Mouse (Mus musculus) bone marrow macrophage, adult 2 months (primary cell): ENCODE measurements around the gene Tnrc6b. TPM values are rescaled to one million over a fixed set of nuclear protein-coding genes. Genes with fewer than 3 reads are reported as not detected.
"Not testable (repeated sequence)": the region's sequence is repeated elsewhere in the genome, so short reads cannot be mapped to it uniquely, and the experiment has no call there.

ENCODE experiments used
- H3K27ac ChIP-seq: 2 replicates; pipeline ENCODE4 v1.5.1; 2012; ENCODE audit warnings: low read depth, low read length; ENCODE audit not compliant: insufficient read depth
- H3K4me1 ChIP-seq: 2 replicates; pipeline ENCODE4 v1.6.1; 2012; ENCODE audit warnings: low read length; ENCODE audit not compliant: control insufficient read depth, insufficient read depth
- H3K4me3 ChIP-seq: 2 replicates; pipeline ENCODE4 v1.5.1; 2012; ENCODE audit warnings: mild to moderate bottlenecking, low read length, moderate library complexity; ENCODE audit not compliant: insufficient read depth
- CTCF ChIP-seq: IDR thresholded peaks from 2 replicates; pipeline ENCODE4 v1.5.1; 2012; ENCODE audit warnings: low read depth, mild to moderate bottlenecking, low read length, moderate library complexity
- POLR2A ChIP-seq: IDR thresholded peaks from 2 replicates; pipeline ENCODE4 v1.6.1; 2012; ENCODE audit warnings: mild to moderate bottlenecking, low read depth, low read length, borderline replicate concordance
- polyA plus RNA-seq: library from polyadenylated mRNA; stranded (reverse); fragments of >200 nt; gene quantifications from 2 replicates; pipeline ENCODE4 v1.2.4, GENCODE M21; 2012; ENCODE audit not compliant: missing spikeins, insufficient read depth, insufficient read length

The Tnrc6b gene
- polyA plus RNA-seq, 1 experiment, result 28.4 TPM

DNA sequence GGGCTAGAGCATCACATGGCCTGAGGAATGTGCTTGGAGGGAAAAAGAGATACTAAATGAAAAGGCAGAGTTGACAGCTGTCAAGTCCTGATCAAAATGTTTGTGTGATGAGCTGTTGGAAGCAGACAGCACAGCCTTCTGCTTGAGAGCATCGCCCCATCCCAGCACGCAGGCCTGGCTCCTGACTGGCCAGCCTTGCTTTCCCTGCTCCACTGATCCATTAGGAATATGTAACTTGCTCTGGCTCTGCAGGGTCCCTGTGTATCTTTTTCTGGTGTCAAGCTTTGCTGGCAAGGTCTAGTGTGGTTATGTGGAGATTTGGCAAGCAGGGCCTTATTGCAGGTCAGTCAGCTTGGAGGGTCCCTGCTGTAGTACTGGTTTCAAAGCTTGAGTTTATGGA is 148.3 kb downstream of the Tnrc6b start:
- no peak for TF ChIP-seq CTCF
- TF ChIP-seq POLR2A, result no peak

DNA sequence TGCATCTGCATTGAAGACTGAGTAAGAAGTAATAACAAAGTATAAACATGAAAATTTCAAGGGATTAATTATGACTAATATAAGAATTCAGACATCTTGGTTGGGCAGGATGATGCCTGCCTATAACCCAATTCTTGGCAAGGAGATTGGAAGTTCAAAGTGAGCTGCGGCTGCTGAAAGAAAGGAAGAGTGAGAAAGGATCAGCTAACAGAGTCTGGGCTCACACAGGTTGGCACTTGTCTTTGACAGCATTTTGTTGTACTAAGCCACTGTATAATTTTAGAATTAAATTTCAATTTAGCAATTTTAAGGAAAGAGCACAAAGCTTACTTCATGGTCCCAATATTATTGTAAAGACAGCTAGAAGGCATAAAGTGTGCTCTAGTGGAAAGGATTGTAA is 150.2 kb downstream of the Tnrc6b start:
- Histone ChIP-seq H3K4me3 (no peak overlapping the region), H3K27ac (no peak overlapping the region), H3K4me1 (no peaks in the 10 kb centered on the region)
- TF ChIP-seq POLR2A (no peak), CTCF (no peak)

More for the DNA sequence above, 148.3 kb downstream of the Tnrc6b start:
- Histone ChIP-seq H3K27ac (no peak overlapping the region), H3K4me3 (no peak overlapping the region), H3K4me1 (no peaks in the 10 kb centered on the region)

DNA sequence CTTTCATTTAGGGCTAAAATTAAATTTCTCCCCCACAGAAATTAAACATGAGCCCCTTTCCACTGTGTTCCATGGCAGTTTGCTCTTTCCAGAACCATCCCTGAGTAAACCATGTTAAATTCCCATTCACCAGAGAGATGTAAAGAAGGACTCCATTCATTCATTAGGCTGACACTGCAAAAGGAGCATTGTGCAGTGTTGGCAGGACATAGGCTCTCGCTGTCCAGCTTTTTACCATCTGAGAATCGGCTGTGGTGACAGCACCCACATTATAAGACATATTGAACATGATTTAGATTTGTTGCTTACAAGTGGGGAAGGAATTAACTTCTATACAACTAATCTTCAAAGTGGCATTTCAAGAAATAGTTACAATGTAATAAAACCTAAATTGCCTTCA is 150.9 kb downstream of the Tnrc6b start:
- H3K4me1 ChIP-seq, result no peaks in the 10 kb centered on the region
- no peak overlapping the region for H3K27ac ChIP-seq
- TF ChIP-seq CTCF, result no peak
- no peak for TF ChIP-seq POLR2A

DNA sequence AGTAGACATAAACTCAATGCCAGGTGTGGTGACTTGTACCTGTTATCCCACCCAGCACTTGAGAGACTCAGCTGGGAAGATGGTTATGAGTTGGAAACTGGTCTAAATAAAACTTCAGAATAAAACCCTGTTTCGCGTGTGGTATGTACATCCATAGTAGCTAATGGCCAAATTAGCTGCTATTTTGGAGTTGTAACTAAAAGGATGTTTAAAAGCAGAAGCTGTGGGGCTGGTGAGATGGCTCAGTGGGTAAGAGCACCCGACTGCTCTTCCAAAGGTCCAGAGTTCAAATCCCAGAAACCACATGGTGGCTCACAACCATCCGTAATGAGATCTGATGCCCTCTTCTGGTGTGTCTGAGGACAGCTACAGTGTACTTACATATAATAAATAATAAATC is 157.5 kb downstream of the Tnrc6b start:
- H3K4me1 ChIP-seq, H3K4me3 ChIP-seq, H3K27ac ChIP-seq: not testable (repeated sequence)

More for the DNA sequence above, 150.9 kb downstream of the Tnrc6b start:
- H3K4me3 ChIP-seq, result no peak overlapping the region

DNA sequence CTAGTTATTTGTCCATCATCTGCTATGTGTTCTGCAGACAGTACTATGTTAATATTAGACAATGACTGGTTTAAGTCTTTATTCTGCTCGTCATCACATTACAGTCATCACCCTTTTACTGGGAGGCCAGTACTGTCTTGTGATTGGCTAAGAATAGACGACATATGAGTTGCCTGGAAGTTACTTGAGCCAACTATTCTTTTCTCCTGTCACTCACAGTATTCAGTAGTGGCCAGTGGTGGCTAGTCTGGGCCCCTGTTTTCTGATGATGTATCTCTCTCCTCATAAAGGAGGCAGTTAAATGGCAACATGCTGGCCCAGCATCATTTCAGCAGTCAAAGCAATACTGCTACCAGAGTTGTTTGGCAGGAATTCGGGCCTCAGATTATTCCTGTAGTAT is 163.6 kb downstream of the Tnrc6b start:
- no peak overlapping the region for H3K27ac ChIP-seq
- H3K4me3 ChIP-seq, result no peak overlapping the region
- no peak for TF ChIP-seq CTCF
- no peak for TF ChIP-seq POLR2A
- peaks cover 4% of the 10 kb centered on the region for H3K4me1 ChIP-seq

DNA sequence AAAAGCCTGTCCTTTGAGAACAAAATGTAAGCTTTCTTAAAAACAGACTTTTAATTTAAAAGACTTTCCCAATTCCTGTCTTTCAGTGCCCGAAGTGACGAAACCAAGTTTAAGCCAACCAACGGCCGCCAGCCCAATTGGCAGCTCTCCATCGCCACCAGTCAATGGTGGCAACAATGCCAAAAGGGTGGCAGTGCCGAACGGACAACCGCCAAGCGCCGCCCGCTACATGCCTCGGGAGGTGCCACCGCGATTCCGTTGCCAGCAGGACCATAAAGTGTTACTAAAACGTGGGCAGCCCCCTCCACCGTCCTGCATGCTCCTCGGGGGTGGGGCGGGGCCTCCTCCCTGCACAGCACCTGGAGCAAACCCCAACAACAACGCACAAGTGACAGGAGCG is 165.1 kb downstream of the Tnrc6b start:
- H3K4me3 ChIP-seq, result no peak overlapping the region
- peaks cover 10% of the 10 kb centered on the region for H3K4me1 ChIP-seq
- no peak overlapping the region for H3K27ac ChIP-seq
- no peak for TF ChIP-seq CTCF
- TF ChIP-seq POLR2A, result no peak

DNA sequence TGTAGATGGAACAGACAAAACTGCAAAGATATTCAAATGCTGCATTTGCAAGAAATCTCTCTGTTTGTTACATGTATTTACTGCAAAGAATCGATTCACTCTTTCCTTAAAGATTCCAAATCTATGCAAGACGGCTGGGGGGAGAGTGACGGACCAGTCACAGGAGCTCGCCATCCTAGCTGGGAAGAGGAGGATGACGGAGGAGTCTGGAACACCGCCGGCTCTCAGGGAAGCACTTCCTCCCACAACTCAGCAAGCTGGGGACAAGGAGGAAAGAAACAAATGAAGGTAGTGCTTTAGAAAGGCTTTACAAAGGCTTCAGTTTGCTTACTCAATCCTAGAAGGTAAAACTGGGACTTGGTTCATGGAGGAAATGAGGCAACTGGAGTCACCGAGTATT is 173.0 kb downstream of the Tnrc6b start:
- Histone ChIP-seq H3K27ac (no peak overlapping the region), H3K4me1 (peaks cover 33% of the 10 kb centered on the region), H3K4me3 (no peak overlapping the region)
- TF ChIP-seq CTCF, result no peak
- no peak for TF ChIP-seq POLR2A

DNA sequence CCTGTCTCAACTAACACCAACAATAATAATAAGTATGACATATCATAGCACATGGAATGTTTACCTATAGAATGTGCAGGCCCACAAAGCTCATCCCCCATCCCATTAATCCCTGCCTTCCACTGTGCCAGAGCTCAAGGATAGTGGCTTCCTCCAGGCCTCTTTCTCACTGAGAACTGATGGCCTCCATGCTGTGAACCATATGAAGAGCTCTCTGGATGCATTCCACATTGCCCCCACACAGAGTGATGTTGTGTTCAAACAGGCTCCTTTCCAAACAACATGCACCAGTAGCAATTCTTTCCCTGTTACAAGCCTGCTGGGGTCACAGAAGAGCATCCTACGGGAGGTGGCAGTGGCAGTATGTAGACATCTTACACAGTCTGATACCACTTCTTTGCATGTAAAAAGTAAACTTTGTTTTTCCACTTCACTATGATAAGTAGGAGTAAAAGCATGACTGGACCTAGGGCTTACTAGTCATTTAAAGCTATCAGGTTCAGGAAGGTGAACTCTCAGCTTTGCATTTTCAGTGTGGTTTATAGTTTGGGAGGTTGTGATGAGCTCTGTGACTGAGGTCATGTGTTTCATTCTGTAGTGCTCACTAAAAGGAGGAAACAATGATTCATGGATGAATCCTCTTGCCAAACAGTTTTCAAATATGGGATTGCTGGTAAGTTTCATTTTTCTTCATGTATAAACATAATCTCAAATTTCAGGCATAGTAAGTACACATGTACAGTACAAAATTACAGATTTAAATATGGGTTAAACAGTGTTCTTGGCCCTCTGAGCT is 175.4 kb downstream of the Tnrc6b start:
- no peak overlapping the region for H3K4me3 ChIP-seq
- no peak overlapping the region for H3K27ac ChIP-seq
- TF ChIP-seq CTCF (no peak), POLR2A (no peak)
- peaks cover 22% of the 10 kb centered on the region for H3K4me1 ChIP-seq

DNA sequence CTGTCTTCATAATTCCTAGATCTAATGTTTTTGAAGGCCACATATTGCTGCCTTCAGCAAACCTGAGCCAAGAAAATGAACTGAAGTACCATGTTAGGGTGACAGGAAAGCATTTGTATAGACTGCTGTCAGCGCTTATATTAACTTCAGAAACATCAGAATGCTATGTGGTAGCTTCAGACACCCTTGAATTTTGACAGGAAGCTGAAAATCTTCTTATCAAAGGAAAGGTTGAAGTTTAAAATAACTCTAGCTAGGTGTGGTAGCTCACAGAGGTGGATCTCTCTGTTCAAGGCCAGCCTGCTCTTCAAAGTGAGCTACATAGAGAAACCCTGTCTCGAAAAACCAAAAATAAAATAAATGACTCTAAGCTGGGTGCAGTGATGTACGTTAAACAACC is 181.2 kb downstream of the Tnrc6b start:
- Histone ChIP-seq H3K4me1 (peaks cover 8% of the 10 kb centered on the region), H3K27ac (no peak overlapping the region), H3K4me3 (no peak overlapping the region)
- TF ChIP-seq CTCF, result no peak
- no peak for TF ChIP-seq POLR2A

DNA sequence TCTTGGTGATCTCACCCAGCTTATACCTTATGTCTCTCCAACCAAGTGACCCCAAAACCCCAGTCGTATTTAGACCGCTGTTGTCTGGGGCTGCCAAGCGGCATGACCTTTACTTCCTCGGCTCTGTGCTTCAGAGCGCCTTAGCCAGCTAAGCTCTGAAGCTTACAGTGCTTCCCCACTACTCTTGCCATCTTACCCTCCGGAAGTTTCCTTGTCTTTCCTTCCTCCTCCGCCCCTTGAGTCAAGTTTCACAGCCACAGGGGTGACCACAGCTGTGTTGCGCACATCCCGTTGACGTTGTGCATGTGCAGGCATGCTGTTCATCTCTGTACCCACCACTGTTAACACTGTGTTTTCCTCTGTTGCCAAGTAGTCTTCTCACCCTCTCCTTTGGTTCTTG is 185.6 kb downstream of the Tnrc6b start:
- TF ChIP-seq POLR2A, result no peak
- TF ChIP-seq CTCF, result no peak
- H3K4me3 ChIP-seq, result no peak overlapping the region
- no peak overlapping the region for H3K27ac ChIP-seq
- peaks cover 13% of the 10 kb centered on the region for H3K4me1 ChIP-seq

DNA sequence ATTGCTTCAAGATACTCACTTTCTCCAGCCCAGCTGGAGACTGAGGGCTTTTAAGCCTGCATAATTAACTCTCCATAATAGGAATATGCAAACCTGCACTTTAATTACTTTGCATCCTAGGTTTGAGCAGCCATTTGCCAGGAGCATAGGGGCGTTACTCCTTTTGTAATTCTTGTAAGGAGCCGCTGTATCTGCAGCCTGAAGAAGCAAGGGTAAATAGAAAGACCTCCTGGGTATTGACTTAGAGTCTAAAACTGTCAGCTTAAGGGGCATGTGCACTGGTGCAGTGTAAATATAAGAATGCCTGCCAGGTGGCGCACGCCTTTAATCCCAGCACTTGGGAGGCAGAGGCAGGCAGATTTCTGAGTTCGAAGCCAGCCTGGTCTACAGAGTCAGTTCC is 186.8 kb downstream of the Tnrc6b start:
- Histone ChIP-seq H3K27ac (no peak overlapping the region), H3K4me3 (no peak overlapping the region), H3K4me1 (peaks cover 14% of the 10 kb centered on the region)
- TF ChIP-seq POLR2A, result no peak
- no peak for TF ChIP-seq CTCF
